Mouse (Mus musculus): ENCODE measurements around the gene Surf2. TPM values are rescaled to one million over a fixed set of nuclear protein-coding genes. Genes with fewer than 3 reads are reported as not detected.

The Surf2 gene
- polyA plus RNA-seq, 1 experiment from 2014 or later = 59.7 TPM

DNA sequence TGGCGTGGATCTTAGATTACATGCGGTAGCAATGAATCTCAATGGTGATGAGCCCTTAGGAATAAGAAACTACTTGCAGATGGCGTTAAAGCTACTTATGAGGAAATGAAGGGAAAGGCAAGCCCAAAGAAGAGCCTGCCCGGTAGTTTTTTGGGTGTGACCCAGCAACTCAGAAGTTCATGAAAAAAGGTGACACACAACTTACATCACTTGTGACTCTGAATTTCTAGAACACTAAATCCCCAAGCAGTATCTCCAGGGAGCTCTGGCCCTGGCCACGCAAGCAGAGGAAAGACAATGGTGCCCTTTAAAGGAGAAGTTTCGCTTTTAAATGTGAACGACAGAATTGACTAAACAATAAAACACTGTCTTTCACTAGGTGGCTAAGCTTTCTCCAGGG lies 12.9 kb upstream of the Surf2 start:
- Histone ChIP-seq H3K36me3 (ENCODE audit: control insufficient read depth, insufficient read depth) (peaks cover 25% of the 10 kb centered on the region), H3K4me3 (replicated peaks; ENCODE audit: low read length) (peak overlapping the region; percentile 84), H3K9me3 (ENCODE audit: control insufficient read depth, low read length) (no peaks in the 10 kb centered on the region), H3K27me3 (replicated peaks; ENCODE audit: control insufficient read depth, insufficient read depth, low read length) (no peaks in the 10 kb centered on the region), H3K9ac (replicated peaks; ENCODE audit: low read depth, low read length) (peak overlapping the region; percentile 70), H3K27ac (ENCODE audit: low read length) (peak overlapping the region; percentile 89), H3K4me1 (replicated peaks; ENCODE audit: control insufficient read depth, insufficient read depth, low read length) (peaks cover 24% of the 10 kb centered on the region), H3K4me2 (ENCODE audit: low read length) (peak overlapping the region; percentile 84)
- WGBS = 9% methylated on average over 7 of the region's 7 CpGs
- ATAC-seq = no peak

DNA sequence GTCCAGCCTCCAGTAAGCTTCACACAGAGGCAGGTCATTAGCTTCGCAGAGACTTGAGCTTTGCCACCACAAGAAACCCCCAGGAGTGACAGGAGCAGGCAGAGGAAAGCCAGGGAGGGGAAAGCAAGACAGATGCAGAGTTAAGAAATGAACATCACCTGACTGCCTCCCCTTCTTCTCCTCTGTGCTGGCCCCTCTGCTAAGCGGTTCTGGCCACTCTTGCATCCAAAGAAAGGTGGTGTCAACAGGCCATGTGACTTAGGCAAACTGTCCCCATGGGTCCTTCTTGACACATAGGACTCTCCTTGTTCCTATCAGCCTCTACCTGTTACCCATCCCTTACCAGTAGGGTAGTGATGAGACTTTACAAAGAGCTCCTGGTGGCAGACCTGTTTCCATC lies 10.2 kb upstream of the Surf2 start:
- no peaks in the 10 kb centered on the region for H3K9me3 ChIP-seq (ENCODE audit: control insufficient read depth, low read length)
- peaks cover 18% of the 10 kb centered on the region for H3K36me3 ChIP-seq (ENCODE audit: control insufficient read depth, insufficient read depth)
- no peaks in the 10 kb centered on the region for H3K27me3 ChIP-seq (replicated peaks; ENCODE audit: control insufficient read depth, insufficient read depth, low read length)
- no peak overlapping the region for H3K4me3 ChIP-seq (replicated peaks; ENCODE audit: low read length)
- 89% methylated on average over 2 of the region's 2 CpGs for WGBS
- H3K9ac ChIP-seq (replicated peaks; ENCODE audit: low read depth, low read length) = no peak overlapping the region
- H3K27ac ChIP-seq (ENCODE audit: low read length) = no peak overlapping the region
- no peak overlapping the region for H3K4me2 ChIP-seq (ENCODE audit: low read length)
- H3K4me1 ChIP-seq (replicated peaks; ENCODE audit: control insufficient read depth, insufficient read depth, low read length) = peaks cover 39% of the 10 kb centered on the region
- ATAC-seq = no peak

DNA sequence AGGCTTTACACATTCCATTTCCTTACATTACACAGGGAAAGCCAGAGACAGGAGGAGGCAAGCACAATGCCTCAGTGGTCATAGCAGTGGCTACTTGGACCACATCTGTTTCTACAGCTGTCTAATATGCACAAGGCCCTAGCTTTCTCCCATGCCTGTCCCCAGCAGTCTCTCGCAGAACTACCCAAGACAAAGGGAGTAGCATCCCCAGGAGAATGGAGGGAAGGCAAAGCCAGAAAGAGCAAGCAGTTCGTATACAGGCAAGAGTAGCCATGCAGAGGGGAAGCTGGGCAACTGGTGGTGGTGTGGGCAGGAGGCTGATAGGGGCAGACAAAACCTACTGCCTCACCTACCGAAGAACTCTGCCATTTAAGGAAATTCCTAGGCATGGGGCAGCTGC lies 9.7 kb upstream of the Surf2 start:
- Histone ChIP-seq H3K4me2 (ENCODE audit: low read length) (no peak overlapping the region), H3K4me1 (replicated peaks; ENCODE audit: control insufficient read depth, insufficient read depth, low read length) (peaks cover 34% of the 10 kb centered on the region), H3K27me3 (replicated peaks; ENCODE audit: control insufficient read depth, insufficient read depth, low read length) (no peaks in the 10 kb centered on the region), H3K27ac (ENCODE audit: low read length) (no peak overlapping the region), H3K4me3 (replicated peaks; ENCODE audit: low read length) (no peak overlapping the region), H3K9ac (replicated peaks; ENCODE audit: low read depth, low read length) (no peak overlapping the region), H3K36me3 (ENCODE audit: control insufficient read depth, insufficient read depth) (peaks cover 18% of the 10 kb centered on the region), H3K9me3 (ENCODE audit: control insufficient read depth, low read length) (no peaks in the 10 kb centered on the region)
- ATAC-seq = no peak
- WGBS = 93% methylated on average over 3 of the region's 3 CpGs

DNA sequence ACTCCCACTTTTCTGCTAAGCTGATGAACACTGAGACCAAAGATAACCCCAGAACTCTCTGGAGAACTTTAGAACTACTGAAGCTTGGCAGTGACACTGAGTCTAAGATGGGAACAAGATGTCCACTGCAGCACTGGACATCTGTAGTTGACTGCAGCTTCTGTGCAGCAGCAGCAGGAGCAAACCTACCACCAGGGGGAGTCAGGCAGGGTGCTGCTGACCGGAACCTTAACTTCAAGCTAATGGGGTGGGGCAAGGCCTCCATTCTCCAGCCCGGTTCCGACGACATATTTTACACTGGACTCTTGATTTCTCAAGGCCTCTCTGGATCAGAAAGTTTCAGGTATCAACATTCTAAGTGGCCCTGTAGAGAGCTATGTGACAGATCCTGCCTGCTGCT lies 9.1 kb upstream of the Surf2 start:
- H3K27ac ChIP-seq (ENCODE audit: low read length) = no peak overlapping the region
- H3K9me3 ChIP-seq (ENCODE audit: control insufficient read depth, low read length) = no peaks in the 10 kb centered on the region
- no peak overlapping the region for H3K4me2 ChIP-seq (ENCODE audit: low read length)
- H3K27me3 ChIP-seq (replicated peaks; ENCODE audit: control insufficient read depth, insufficient read depth, low read length) = no peaks in the 10 kb centered on the region
- H3K9ac ChIP-seq (replicated peaks; ENCODE audit: low read depth, low read length) = no peak overlapping the region
- H3K36me3 ChIP-seq (ENCODE audit: control insufficient read depth, insufficient read depth) = peaks cover 20% of the 10 kb centered on the region
- peaks cover 34% of the 10 kb centered on the region for H3K4me1 ChIP-seq (replicated peaks; ENCODE audit: control insufficient read depth, insufficient read depth, low read length)
- no peak for ATAC-seq
- H3K4me3 ChIP-seq (replicated peaks; ENCODE audit: low read length) = no peak overlapping the region
- 51% methylated on average over 4 of the region's 4 CpGs for WGBS

DNA sequence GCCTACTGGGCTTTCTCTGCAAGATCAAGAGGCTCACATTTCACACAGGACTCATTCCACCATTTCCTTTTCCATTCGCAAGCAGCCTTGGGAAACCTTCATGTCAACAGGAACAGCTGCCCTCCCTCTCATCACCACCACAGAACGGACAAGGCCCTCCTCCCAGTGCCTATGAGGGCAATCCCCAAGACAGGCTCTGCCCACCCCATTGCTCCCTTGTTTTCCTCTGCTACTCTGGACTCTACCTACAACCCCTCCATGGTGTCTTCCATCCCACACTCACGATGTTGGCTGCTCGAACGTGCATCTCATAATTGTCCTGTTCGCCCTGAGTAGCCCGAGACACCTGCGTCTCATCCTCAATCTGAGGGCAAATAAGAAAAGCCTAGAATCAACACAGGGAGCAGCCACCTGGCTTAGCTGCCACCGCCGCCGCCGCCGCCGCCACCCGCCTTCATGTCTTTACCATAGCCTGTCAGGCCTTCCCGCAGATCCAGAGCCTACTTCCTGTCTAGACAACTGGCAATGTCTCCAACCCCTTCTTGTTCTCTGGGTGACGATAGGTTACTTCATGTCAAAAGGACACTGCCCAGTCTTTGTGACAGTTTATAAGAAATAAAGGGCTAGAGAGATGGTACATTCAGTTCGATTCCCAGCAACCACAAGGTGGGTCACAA lies 7.3 kb upstream of the Surf2 start:
- Histone ChIP-seq H3K4me3 (replicated peaks; ENCODE audit: low read length) (peak overlapping the region; percentile 84), H3K27me3 (replicated peaks; ENCODE audit: control insufficient read depth, insufficient read depth, low read length) (no peaks in the 10 kb centered on the region), H3K27ac (ENCODE audit: low read length) (no peak overlapping the region), H3K4me2 (ENCODE audit: low read length) (peak overlapping the region; percentile 71), H3K4me1 (replicated peaks; ENCODE audit: control insufficient read depth, insufficient read depth, low read length) (peaks cover 31% of the 10 kb centered on the region), H3K9ac (replicated peaks; ENCODE audit: low read depth, low read length) (peak overlapping the region; percentile 17), H3K9me3 (ENCODE audit: control insufficient read depth, low read length) (no peaks in the 10 kb centered on the region), H3K36me3 (ENCODE audit: control insufficient read depth, insufficient read depth) (peaks cover 38% of the 10 kb centered on the region)
- WGBS = 90% methylated on average over 18 of the region's 18 CpGs
- ATAC-seq = no peak

DNA sequence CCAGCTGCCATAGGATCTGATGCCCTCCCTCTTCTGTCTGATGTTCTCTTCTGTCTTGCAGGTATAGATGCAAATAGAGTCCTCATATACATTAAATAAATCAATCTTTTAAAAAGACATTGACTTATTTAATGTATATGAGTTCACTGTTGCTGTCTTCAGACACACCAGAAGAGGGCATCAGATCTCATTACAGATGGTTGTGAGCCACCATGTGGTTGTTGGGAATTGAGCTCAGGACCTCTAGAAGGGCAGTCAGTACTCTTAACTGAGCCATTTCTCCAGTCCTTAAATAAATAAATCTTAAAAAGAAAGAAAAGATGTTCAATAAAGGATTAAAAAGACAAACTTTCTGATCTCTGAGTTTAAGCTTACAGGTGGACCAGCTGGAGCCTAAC lies 6.8 kb upstream of the Surf2 start:
- H3K9me3 ChIP-seq (ENCODE audit: control insufficient read depth, low read length) = no peaks in the 10 kb centered on the region
- peak overlapping the region; percentile 71 for H3K4me2 ChIP-seq (ENCODE audit: low read length)
- H3K27me3 ChIP-seq (replicated peaks; ENCODE audit: control insufficient read depth, insufficient read depth, low read length) = no peaks in the 10 kb centered on the region
- peak overlapping the region; percentile 94 for H3K9ac ChIP-seq (replicated peaks; ENCODE audit: low read depth, low read length)
- H3K27ac ChIP-seq (ENCODE audit: low read length) = 0 out of 2 replicates have a peak overlapping the region, but pooled peaks have one; percentile 88
- ATAC-seq = no peak
- H3K4me3 ChIP-seq (replicated peaks; ENCODE audit: low read length) = peak overlapping the region; percentile 84
- H3K4me1 ChIP-seq (replicated peaks; ENCODE audit: control insufficient read depth, insufficient read depth, low read length) = peaks cover 30% of the 10 kb centered on the region
- peaks cover 42% of the 10 kb centered on the region for H3K36me3 ChIP-seq (ENCODE audit: control insufficient read depth, insufficient read depth)

DNA sequence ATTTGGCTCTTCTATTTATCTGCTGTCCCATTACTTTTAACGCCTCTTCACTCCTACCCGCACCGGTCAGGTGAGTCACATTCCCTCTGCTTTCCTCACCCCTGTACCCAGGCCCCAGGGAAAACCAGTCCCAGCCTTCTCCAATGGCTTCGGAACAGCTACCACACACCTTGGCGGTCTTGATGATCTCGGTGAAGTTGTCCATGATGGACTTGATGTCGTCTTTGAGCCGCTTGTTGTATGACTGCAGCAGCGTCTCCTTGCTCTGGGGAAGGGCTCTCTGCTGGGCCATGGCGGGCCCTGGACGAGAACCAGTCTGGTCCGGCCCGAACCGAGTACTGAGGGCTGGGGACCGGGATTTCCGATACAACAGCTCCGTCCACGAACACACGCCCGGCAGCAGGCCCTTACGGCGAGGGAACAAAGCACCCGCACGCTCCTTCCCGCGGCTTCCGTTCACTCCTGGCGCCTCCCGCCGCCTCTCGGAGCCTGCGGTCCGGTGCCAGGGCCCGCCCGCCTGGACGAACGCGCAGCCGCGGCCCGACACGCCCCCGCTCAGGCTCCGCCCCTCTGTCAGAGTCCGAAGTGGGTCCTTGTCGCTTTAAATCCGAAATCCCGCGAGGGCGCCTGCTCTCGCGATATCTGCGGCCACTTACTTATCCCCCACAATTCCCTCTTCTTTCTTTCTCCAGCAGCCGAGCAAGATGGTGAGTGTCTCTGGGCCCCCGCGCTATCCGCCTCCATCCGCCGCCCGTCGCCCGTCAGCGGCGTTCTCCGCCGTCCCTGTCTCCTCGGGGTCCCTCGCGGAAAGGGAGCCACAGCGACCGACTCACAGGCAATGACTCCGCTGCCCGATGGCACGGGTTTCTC lies 5.8 kb upstream of the Surf2 start, which contains the start of the genes Med22 and Rpl7a:
Gene Med22, minus strand, starts transcription at position 554 of the 870 bp plus-strand sequence.
Gene Rpl7a, plus strand, starts transcription at position 641 of the 870 bp plus-strand sequence.
- ATAC-seq = peak; percentile 90
- peak within 1 kb of the TSS; percentile 94 for H3K9ac ChIP-seq (replicated peaks; ENCODE audit: low read depth, low read length)
- no peaks in the 10 kb centered on the region for H3K27me3 ChIP-seq (replicated peaks; ENCODE audit: control insufficient read depth, insufficient read depth, low read length)
- peak within 1 kb of the TSS; percentile 84 for H3K4me3 ChIP-seq (replicated peaks; ENCODE audit: low read length)
- peaks cover 45% of the 10 kb centered on the region for H3K36me3 ChIP-seq (ENCODE audit: control insufficient read depth, insufficient read depth)
- H3K27ac ChIP-seq (ENCODE audit: low read length) = peak within 1 kb of the TSS; percentile 88
- no peaks in the 10 kb centered on the region for H3K9me3 ChIP-seq (ENCODE audit: control insufficient read depth, low read length)
- under 1% methylated on average over 74 of the region's 74 CpGs for WGBS
- peak within 1 kb of the TSS; percentile 98 for H3K4me2 ChIP-seq (ENCODE audit: low read length)
- peaks cover 34% of the 10 kb centered on the region for H3K4me1 ChIP-seq (replicated peaks; ENCODE audit: control insufficient read depth, insufficient read depth, low read length)

DNA sequence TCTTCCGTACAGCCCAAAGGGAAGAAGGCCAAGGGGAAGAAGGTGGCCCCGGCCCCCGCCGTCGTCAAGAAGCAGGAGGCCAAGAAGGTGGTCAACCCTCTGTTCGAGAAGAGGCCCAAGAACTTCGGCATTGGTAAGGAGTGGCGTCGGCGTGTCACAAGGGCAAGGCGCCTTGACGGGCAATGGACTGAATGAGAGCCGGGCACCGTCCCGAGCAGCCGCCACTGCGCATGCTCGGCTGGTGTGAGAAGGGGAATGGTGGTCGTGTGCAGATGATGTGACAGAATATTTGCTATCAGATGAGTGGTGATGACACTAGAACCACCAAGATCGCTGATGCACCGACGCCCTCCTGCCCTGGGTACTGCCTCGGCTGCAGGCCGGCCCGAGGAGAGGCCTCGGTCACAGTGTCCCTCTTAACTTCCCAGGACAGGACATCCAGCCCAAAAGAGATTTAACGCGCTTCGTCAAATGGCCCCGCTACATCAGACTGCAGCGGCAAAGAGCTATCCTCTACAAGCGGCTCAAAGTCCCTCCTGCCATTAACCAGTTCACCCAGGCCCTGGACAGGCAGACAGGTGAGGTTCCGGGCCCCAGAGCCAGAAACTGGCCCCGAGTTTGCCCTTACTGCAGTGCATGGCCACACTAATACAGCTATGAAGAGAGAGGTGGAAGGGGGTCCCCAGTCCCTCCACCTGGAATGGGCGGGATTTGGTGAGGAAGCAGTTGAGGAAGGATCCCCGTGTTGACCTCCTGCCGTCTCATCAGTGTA lies 5.0 kb upstream of the Surf2 start:
- peak; percentile 54 for ATAC-seq
- no peaks in the 10 kb centered on the region for H3K27me3 ChIP-seq (replicated peaks; ENCODE audit: control insufficient read depth, insufficient read depth, low read length)
- H3K27ac ChIP-seq (ENCODE audit: low read length) = peak overlapping the region; percentile 86
- H3K4me1 ChIP-seq (replicated peaks; ENCODE audit: control insufficient read depth, insufficient read depth, low read length) = peaks cover 40% of the 10 kb centered on the region
- H3K9me3 ChIP-seq (ENCODE audit: control insufficient read depth, low read length) = no peaks in the 10 kb centered on the region
- H3K9ac ChIP-seq (replicated peaks; ENCODE audit: low read depth, low read length) = peak overlapping the region; percentile 84
- H3K4me2 ChIP-seq (ENCODE audit: low read length) = peak overlapping the region; percentile 98
- peaks cover 42% of the 10 kb centered on the region for H3K36me3 ChIP-seq (ENCODE audit: control insufficient read depth, insufficient read depth)
- WGBS = under 1% methylated on average over 37 of the region's 37 CpGs
- H3K4me3 ChIP-seq (replicated peaks; ENCODE audit: low read length) = peak overlapping the region; percentile 84
